Mouse (Mus musculus): Measurements from ENCODE around the gene Satb2. TPM values are rescaled to one million over a fixed set of nuclear protein-coding genes. Genes with fewer than 3 reads are reported as not detected.

The Satb2 gene
- polyA plus RNA-seq, 1 experiment = 34.5 TPM

DNA sequence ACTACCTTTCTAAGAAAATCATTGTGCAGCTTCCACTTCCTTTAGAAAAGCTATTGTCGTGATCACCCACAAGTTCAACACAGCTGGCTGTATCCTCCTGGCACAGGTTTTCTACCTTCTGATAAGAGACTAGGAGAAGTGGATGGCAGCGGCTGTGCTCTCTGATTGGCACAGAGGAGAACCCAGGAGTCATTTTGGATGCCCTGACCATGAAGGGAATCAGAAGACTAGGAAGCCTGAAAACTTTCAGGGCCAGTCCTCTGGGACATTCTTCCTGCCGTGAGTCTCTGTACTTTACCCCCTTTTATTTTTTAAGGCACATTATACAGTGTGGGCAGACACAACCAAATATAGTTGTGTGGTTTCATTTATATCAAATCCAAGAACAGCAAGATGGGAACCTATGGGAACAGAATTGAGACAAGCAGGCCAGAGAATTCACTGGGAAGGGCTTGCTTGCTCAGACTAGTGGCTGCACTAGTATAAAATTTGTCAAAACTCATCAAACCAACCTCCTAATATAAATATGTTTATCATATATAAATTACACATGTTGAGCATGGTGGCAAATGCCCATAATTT, 77.7 kb downstream of the Satb2 start:
- Histone ChIP-seq H3K4me3 (ENCODE audit: insufficient read depth, low read length) (no peak overlapping the region), H3K4me1 (ENCODE audit: control insufficient read depth, insufficient read depth, low read length) (peaks cover 8% of the 10 kb centered on the region), H3K27ac (ENCODE audit: insufficient read depth, low read length) (peak overlapping the region; percentile 82)
- no peak for TF ChIP-seq POLR2A (IDR thresholded peaks at IDR 0.05; ENCODE audit: extremely low read depth, insufficient read depth, low read length)
- TF ChIP-seq CTCF (IDR thresholded peaks at IDR 0.05; ENCODE audit: extremely low read depth, insufficient read depth, low read length) = no peak

GRCm38 (mm10) chr1:56900187-56900586, 78.3 kb downstream of the Satb2 start:
- no peak overlapping the region for H3K4me3 ChIP-seq (ENCODE audit: insufficient read depth, low read length)
- TF ChIP-seq CTCF (IDR thresholded peaks at IDR 0.05; ENCODE audit: extremely low read depth, insufficient read depth, low read length) (no peak), POLR2A (IDR thresholded peaks at IDR 0.05; ENCODE audit: extremely low read depth, insufficient read depth, low read length) (no peak)
- H3K4me1 ChIP-seq (ENCODE audit: control insufficient read depth, insufficient read depth, low read length) = peaks cover 8% of the 10 kb centered on the region
- no peak overlapping the region for H3K27ac ChIP-seq (ENCODE audit: insufficient read depth, low read length)

- peaks cover 8% of the 10 kb centered on the region for H3K4me1 ChIP-seq (ENCODE audit: control insufficient read depth, insufficient read depth, low read length)
- H3K27ac ChIP-seq (ENCODE audit: insufficient read depth, low read length) = peak overlapping the region; percentile 84; the same call in 1 of the 2 replicates
- no peak overlapping the region for H3K4me3 ChIP-seq (ENCODE audit: insufficient read depth, low read length)
- no peak for TF ChIP-seq CTCF (IDR thresholded peaks at IDR 0.05; ENCODE audit: extremely low read depth, insufficient read depth, low read length)
- no peak for TF ChIP-seq POLR2A (IDR thresholded peaks at IDR 0.05; ENCODE audit: extremely low read depth, insufficient read depth, low read length)
These were observed 79.6 kb downstream of the Satb2 start for GRCm38 (mm10) chr1:56898606-56899396.

GRCm38 (mm10) chr1:56897492-56898180, 80.8 kb downstream of the Satb2 start:
- peaks cover 8% of the 10 kb centered on the region for H3K4me1 ChIP-seq (ENCODE audit: control insufficient read depth, insufficient read depth, low read length)
- no peak overlapping the region for H3K4me3 ChIP-seq (ENCODE audit: insufficient read depth, low read length)
- H3K27ac ChIP-seq (ENCODE audit: insufficient read depth, low read length) = no peak overlapping the region
- TF ChIP-seq CTCF (IDR thresholded peaks at IDR 0.05; ENCODE audit: extremely low read depth, insufficient read depth, low read length) (no peak), POLR2A (IDR thresholded peaks at IDR 0.05; ENCODE audit: extremely low read depth, insufficient read depth, low read length) (no peak)

DNA sequence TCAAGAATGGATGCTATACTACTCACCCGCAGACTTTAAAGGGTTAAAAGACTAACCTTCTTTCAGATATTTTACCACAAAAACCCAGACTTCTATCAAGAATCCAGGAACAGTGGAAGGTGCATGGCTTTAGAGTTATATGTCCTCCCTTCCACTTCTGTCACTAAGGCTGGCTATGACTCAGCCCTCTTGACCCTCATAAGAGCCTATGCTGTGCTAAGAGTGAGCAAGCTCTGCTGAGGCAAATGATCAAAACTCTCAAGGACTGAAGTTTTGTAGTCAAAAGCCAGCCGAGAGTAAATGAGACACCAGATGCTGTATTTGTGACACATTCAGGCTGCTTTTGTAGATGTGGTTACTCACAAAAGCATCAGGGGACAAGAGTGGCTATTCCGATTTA, 81.8 kb downstream of the Satb2 start:
- no peak overlapping the region for H3K4me3 ChIP-seq (ENCODE audit: insufficient read depth, low read length)
- TF ChIP-seq POLR2A (IDR thresholded peaks at IDR 0.05; ENCODE audit: extremely low read depth, insufficient read depth, low read length) (no peak), CTCF (IDR thresholded peaks at IDR 0.05; ENCODE audit: extremely low read depth, insufficient read depth, low read length) (no peak)

DNA sequence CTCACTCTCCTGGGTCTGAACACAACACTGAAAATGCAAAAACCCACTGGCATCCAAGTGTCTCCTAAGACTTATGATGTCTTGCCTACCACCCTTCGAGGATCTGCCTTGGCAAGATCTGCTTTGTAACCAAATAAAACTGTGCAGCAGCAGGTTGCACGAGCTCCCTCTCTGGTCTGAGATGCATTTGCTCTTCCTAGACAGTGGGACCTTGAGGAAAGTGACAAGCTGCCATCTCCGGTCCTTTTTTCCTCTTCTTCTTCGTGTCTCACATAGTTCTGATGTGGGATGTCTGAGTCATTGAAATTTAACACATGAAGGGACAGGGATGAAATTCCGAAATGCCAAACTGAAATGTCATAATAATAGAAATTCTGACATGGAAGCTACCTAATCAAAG, 85.7 kb downstream of the Satb2 start:
- TF ChIP-seq POLR2A (IDR thresholded peaks at IDR 0.05; ENCODE audit: extremely low read depth, insufficient read depth, low read length) = no peak
- no peak for TF ChIP-seq CTCF (IDR thresholded peaks at IDR 0.05; ENCODE audit: extremely low read depth, insufficient read depth, low read length)
- peaks cover under 1% of the 10 kb centered on the region; the same call in 1 of the 2 replicates for H3K4me1 ChIP-seq (ENCODE audit: control insufficient read depth, insufficient read depth, low read length)

More for the DNA sequence above, 81.8 kb downstream of the Satb2 start:
- Histone ChIP-seq H3K4me1 (ENCODE audit: control insufficient read depth, insufficient read depth, low read length) (peaks cover 6% of the 10 kb centered on the region), H3K27ac (ENCODE audit: insufficient read depth, low read length) (no peak overlapping the region)

GRCm38 (mm10) chr1:56888939-56889338, 89.5 kb downstream of the Satb2 start:
- TF ChIP-seq POLR2A (IDR thresholded peaks at IDR 0.05; ENCODE audit: extremely low read depth, insufficient read depth, low read length) (no peak), CTCF (IDR thresholded peaks at IDR 0.05; ENCODE audit: extremely low read depth, insufficient read depth, low read length) (no peak)
- H3K27ac ChIP-seq (ENCODE audit: insufficient read depth, low read length) = no peak overlapping the region
- H3K4me3 ChIP-seq (ENCODE audit: insufficient read depth, low read length) = no peak overlapping the region
- no peaks in the 10 kb centered on the region; the same call in 1 of the 2 replicates for H3K4me1 ChIP-seq (ENCODE audit: control insufficient read depth, insufficient read depth, low read length)

More for the DNA sequence above, 85.7 kb downstream of the Satb2 start:
- no peak overlapping the region for H3K27ac ChIP-seq (ENCODE audit: insufficient read depth, low read length)
- H3K4me3 ChIP-seq (ENCODE audit: insufficient read depth, low read length) = no peak overlapping the region

GRCm38 (mm10) chr1:56887524-56887923, 90.9 kb downstream of the Satb2 start:
- H3K27ac ChIP-seq (ENCODE audit: insufficient read depth, low read length) = no peak overlapping the region
- TF ChIP-seq CTCF (IDR thresholded peaks at IDR 0.05; ENCODE audit: extremely low read depth, insufficient read depth, low read length) = no peak
- TF ChIP-seq POLR2A (IDR thresholded peaks at IDR 0.05; ENCODE audit: extremely low read depth, insufficient read depth, low read length) = no peak
- H3K4me3 ChIP-seq (ENCODE audit: insufficient read depth, low read length) = no peak overlapping the region
- H3K4me1 ChIP-seq (ENCODE audit: control insufficient read depth, insufficient read depth, low read length) = no peaks in the 10 kb centered on the region; the same call in 1 of the 2 replicates

DNA sequence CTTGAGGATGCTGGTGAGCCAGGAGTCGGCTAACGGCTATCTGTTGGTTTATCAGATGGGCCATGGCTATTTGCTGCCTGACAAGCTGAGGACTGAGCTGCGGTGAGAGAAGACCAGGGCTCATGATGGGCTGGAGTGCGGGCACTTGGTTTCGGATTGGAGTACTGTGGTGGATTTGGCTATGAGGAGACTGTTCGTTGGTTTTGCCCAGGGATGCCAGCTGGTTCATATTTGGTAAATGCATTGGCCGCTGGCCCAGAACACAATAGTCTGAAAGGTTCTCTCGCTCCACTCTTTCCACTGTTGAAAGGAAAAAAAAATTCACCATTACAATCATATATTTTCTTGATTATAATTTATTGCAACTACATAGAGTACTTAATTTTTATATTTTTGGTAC, 107.0 kb downstream of the Satb2 start:
- no peak overlapping the region for H3K27ac ChIP-seq (ENCODE audit: insufficient read depth, low read length)
- TF ChIP-seq POLR2A (IDR thresholded peaks at IDR 0.05; ENCODE audit: extremely low read depth, insufficient read depth, low read length) (no peak), CTCF (IDR thresholded peaks at IDR 0.05; ENCODE audit: extremely low read depth, insufficient read depth, low read length) (no peak)

More for the DNA sequence above, 107.0 kb downstream of the Satb2 start:
- H3K4me1 ChIP-seq (ENCODE audit: control insufficient read depth, insufficient read depth, low read length) = no peaks in the 10 kb centered on the region
- no peak overlapping the region for H3K4me3 ChIP-seq (ENCODE audit: insufficient read depth, low read length)
